Mouse (Mus musculus) gastrocnemius, postnatal 14 days (tissue): ENCODE measurements at regions not wholly inside any gene's neighbourhood (a gene's known extent, or its start where the extent isn't known, plus 50 kb on each side); places are given as distances from the start of the nearest gene placed in this dataset.
"Not testable (repeated sequence)": the region's sequence is repeated elsewhere in the genome, so short reads cannot be mapped to it uniquely, and the experiment has no call there.

Experiments
- DNase-seq: peaks from one replicate; pipeline ENCODE4 v3.0.0; 2021; ENCODE audit warnings: mixed read lengths
- intact Hi-C: fragments of 180-260 bp; cut with DNase I; formaldehyde crosslinking; loops from one replicate; pipeline ENCODE4 v1.15.1; 2025; ENCODE audit warnings: low total_unique reads

DNA sequence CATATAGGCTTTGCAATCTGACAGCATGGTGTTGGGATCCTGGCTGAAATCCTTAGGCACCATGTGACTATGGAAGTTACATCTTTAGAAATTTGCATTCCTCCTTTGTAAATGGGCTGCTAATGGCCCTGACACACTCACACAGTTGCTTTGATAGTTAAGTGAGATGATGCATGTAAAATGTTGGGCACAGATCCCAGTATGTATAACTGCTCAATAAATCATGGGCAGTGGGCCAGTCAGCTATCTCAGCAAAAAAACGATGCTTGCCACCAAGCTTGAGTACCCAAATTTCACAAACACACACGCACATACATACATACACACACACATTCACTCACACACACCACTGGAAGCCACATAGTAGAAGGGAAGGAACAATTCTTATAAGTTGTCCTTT lies 159.5 kb upstream of the Castor2 start:
- DNase-seq: no peak
- intact Hi-C loops: no loop called here

DNA sequence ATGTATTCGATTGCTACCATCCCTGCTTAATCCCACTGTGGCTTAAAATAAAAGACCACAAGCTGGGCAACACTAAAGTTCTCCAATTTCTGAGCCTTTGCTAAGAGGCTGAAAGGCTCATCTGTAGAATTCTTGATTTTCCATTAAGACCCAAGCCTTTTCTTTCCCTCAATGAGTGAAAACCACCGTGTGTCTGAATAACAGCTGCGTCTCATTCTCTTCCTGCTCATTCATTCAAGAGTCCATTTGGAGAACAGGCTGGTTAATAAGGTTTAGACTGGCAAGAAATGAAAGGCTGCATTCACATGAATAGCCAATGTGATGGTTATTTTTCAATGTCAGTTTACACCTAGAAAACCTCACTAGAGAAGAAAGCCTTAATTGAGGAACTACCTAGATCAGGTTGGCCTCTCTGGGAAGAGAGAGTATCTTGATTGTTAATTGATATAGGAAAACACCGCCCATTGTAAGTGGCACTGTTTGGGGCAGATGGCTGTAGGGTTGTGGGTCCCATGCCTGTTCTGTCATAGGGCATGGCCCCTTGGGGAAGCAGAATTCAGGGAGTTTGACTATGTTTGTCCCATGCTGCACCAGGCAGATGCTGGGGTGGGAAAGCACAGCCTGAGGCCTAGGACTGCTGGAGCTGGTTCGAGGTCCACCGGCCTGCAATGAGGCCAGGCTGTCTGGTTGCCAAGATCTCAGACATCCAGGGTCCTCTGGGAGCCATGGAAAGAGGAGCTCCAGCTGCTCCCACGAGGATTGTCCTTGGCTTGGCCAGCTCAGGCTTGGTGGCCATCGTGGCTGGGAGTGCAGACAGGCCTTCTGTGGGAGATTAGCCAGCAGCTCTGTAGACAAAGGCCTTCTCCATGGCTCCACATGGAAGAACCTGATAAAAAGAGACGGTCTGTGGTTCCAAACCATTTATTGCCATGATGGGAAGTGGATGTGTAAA lies 161.3 kb upstream of the Castor2 start:
- intact Hi-C loops: no loop called here
- DNase-seq: no peak

DNA sequence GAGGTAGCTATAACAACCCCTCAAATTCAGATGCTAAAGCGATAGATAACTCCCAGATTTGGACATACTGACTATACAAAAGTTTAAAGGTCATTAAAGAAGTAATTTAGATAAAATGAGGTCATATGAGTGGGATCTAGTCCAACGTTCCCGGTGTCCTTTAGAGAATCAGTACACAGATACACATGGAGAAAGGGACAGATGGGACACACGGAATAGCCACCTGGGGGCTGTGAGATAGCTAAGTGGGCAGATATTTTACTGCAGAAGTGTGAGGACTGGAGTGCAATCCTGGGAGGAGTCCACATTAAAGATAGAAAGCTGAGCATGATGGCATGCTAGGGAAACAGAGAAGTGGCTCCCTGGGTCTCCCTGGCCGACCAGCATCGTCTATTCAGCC lies 164.1 kb upstream of the Castor2 start:
- DNase-seq: no peak
- intact Hi-C loops: no loop called here

DNA sequence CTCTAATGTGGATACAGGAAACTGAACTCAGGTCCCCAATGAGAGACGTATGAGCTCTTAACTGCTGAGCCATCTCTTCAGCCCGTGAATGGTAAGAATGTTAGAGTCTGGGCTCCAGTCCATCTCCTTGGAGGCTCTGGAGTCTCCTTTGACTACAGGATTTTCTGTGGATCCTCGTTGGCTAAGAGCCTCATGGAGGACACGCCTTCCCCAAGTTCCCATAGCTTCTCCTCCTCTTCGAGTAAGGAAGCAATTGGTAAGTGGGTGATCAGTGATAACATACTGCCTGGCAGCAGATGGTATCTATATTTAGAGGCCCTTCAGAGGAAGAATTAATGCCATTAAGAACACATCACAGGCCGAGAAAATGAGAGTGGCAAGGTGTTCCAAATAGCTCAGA lies 164.5 kb upstream of the Castor2 start:
- intact Hi-C loops: no loop called here
- no peak for DNase-seq

DNA sequence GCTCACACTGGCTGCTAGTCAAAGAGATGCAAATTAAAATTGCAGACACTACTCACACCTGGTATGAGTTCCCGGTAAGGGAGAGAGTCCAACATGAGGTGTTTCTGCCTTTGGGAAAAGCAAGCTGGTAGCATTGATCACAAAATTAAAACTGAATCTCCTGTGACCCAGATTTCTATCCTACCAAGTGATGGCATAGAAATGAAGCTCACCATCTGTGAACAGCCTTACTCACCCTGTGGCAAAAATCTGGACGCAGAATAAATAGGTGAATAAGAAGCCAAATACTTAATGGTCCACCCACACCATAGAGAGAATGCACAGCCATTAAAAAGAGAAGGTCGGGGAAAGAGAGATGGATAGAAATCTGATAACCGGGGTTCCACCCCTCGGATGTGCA lies 169.4 kb upstream of the Castor2 start:
- DNase-seq: no peak
- intact Hi-C loops: no loop called here

DNA sequence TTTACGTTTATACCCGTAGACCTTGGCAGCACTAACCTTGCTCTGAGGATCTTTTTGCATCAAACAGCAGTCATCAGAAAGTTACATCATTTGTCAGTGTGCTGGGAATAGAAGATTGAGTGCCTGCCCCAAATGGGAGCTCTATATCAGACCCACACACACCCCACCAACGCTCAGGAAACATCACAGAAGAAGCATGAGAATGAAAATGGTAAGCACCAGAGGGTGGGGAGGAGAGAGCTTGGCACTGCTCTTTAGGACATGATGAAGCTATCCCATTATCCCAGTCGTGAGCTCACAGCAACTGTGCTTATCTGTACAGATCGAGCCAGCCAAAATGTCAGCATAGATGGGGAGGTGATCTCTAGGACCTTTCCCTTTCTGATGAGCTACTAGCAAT lies 172.5 kb upstream of the Castor2 start:
- intact Hi-C loops: no loop called here
- DNase-seq: no peak

DNA sequence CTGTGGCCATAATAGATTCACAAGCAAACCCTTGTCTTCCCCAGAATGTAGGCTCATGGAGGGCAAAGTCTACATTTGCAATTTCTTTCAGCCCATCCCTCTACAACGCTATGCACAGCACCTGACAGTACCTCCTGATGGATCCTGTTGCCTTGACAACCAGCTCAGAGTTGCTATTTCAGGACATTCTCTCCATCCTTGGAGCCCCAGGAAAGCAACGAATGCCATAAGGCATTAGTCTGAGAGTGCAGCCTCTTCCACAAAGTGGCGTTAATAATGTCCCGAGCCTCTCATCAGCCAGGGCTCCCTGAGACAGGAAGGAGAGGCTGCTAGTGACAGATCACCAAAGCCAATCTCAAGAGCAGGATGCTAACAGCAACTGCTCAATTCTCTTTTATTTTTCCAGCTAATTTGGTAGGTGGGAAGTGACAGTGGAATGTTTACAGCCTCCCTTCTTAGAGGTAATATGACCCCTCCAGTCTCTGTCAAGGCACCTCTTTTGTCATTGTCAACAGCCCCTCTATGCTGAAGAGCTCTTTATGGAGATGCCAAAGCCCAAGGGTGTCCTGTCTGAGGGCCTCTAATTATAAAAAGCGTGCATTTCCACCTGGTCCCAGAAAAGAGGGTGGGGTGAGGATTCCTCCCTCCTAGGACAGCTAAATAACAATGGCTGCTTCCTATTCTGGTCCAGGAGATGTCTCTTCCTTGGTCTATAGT lies 174.2 kb upstream of the Castor2 start:
- intact Hi-C loops: no loop called here
- DNase-seq: no peak

DNA sequence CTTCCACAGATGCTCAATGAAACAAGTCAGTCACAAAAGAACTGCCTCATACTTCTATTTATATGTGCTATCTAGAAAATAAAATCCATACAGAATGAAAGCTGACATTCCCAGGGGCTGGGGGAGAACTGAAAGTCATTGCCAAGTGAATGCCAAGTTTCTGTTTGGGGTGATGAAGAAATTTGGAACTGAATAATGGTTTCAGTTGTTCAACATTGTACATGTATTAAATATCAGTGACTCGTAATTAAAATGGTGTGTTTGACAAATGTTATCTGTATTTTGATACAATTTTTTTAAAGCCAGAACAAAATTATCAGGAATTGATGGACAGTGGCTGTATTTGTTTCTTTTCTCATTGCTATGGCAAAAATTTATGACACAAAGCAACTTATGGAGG lies 177.3 kb upstream of the Castor2 start:
- intact Hi-C loops: no loop called here
- no peak for DNase-seq

DNA sequence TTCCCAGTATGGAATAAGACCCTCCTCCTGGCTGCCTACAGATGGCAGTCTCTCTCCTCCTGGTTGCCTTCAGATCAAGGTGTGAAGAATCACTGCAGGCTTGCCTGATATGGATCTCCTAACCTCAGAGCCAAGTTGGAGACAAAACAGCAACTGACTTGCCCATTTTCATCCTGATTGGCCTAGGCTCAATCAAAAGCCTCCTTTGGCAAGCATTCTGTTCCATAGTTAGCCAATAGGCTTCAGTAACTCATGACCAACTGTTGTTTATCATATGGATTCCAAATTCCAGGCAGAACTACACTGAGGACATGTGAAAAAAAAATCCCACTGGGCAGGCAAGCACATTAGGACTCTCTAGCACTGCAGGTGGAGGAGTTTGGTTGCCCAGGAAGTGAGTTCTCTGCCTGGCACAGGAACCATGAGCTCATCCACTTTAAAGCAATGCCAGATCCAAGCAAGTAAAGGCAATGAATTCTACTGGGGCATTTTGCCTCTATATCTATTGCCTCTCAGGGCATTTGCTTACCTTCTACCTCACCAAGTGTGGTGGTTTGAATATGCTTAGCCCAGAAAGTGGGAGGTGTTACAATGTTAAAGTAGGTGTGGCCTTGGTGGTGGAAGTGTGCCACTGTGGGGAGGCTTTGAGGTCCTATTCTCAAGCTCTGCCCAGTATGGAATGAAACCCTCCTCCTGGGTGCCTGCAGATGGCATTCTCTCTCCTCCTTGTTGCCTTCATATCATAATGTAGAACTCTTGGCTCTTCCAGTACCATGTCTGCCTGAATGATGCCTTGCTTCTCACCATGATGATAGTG lies 183.6 kb upstream of the Castor2 start:
- no peak for DNase-seq
- intact Hi-C loops: no loop called here

DNA sequence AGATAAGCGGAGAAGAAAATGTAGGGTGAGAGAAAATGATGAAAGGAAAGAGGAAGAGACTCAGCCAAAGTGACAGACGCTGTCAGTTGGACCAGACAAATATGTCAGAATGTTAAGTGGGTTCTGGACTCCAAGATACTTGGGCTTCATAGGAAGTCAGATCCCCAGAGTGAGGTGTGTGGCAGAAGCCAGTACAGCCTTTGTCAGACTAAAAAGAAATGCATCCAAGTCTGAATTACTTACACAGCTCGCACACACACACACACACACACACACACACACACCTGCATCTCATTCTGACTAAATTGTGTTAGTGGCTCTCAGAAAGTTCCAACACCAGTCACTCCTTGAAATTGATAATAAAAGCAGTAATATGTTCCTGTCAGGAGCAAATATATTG lies 192.1 kb upstream of the Castor2 start:
- intact Hi-C loops: no loop called here

DNA sequence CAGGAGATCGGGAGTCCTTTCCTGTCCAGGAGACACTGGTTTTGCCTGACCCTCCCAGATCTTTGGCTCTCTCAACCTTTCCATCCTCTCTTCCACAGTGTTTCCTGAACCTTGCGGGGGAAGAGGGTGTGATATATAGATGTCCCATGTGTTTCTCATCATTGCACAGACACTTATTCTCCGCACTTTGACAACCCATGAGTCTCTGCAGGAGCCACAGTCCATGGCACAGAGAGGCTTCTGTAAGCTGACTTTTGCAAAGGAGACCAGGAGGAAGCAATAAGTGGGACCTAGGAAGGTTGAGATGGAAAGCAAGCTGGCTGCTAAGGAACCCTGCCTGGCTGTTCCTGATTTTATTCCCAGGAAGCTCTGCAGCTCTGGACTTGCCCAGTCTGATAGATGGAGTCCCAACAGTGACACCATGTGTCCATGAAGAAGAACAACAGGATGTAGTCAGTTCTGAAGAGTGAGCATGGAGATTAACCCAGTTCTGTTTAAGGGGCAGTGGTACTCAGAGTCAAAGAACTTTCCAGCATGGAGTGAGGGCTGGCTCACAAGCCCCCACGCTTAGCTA lies 201.4 kb upstream of the Castor2 start:
- no peak for DNase-seq
- intact Hi-C loops: no loop called here

More for the DNA sequence above, 192.1 kb upstream of the Castor2 start:
- no peak for DNase-seq

DNA sequence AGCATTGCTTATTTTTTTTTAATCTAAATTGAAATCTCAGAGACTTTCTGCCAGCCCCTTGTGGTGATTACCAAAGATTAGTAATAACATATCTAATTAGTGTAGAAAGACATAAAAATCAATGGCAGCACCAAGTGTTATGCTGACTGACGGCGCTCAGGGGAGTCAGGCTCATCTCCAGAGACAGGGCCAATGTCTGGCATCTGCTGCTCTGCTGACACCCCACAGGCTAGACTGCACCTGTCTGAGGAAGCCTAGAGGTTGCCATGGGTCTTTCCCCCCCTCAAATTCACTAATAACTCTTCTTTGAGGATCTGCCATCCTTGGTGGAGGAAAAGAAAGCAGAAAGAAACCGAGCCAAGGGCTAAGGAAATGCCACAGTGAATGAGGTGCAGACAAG lies 208.8 kb upstream of the Castor2 start:
- intact Hi-C loops: no loop called here
- no peak for DNase-seq

DNA sequence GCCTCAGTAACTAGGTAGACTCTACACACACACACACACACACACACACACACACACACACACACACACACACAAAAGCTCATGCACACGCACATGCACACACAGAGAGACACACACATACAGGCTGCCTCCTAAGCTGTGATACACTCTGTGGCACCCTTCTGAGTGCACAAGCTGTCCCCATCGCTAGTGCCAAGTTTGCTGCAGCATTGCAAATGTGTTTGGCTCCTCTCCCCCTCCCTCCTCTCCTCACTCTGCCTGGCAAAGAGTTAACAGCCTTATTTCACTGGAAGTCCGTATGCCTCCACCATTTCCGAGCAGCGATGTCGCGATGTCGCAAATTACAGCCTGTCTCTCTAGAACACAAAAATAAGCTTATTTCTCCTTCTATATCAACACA lies 209.7 kb upstream of the Castor2 start:
- intact Hi-C loops: no loop called here
- no peak for DNase-seq

DNA sequence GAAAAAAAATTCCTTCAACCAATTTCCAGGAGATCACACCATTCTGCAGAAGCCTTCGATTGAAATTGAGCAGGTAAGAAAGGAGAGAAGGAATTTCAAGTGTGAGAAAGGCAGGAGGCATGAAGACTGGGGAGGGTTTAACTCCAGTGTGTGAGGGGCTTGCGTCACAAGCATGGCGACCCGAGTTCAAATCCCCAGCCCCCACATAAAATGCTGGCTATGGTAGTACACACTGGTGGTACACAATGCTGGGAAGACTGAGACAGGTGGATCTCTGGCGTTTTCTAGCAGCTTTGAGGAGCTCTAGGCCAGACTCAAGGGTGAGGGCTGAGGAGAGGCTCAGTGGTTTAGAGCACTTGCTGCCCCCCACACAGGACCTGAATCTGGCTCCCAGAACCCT lies 214.0 kb upstream of the Castor2 start:
- intact Hi-C loops: no loop called here
- no peak for DNase-seq

DNA sequence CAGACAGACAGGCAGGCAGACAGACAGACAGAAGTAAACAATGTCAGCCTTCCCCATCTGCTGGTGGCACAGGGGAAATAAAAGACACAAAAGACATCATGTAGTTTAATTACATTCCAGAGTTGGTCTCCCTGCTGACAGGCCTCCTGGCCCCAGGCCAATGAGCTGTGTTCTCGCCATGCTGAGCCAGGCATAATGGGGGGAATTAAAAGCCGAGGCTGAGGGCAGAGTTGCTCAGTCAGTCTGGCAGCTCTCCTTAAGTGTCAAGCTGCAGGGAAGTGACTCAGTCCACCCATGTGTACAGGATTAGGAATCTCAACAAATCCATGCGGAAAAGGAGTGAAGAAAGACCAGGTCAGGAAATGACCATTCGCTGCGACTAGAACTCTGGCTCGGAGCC lies 214.5 kb upstream of the Castor2 start:
- peak; percentile 65 for DNase-seq
- intact Hi-C loops: no loop called here

DNA sequence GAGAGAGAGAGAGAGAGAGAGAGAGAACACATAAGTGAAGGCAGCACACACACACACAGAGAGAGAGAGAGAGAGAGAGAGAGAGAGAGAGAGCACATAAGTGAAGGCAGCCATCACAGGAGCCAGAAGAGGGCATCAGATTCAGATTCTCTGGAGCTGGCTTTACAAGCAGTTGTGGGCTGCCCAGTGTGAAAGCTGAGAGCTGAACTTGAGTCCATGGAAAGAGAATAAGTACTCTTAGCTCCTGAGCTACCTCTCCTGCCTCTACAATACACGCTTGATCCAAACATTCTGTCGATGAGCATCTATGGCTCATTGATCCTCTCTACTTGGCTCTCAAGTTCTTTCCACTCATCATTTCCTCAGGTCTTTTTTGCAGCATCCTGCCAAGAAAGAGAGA lies 214.9 kb upstream of the Castor2 start:
- intact Hi-C loops: no loop called here
- DNase-seq: no peak

DNA sequence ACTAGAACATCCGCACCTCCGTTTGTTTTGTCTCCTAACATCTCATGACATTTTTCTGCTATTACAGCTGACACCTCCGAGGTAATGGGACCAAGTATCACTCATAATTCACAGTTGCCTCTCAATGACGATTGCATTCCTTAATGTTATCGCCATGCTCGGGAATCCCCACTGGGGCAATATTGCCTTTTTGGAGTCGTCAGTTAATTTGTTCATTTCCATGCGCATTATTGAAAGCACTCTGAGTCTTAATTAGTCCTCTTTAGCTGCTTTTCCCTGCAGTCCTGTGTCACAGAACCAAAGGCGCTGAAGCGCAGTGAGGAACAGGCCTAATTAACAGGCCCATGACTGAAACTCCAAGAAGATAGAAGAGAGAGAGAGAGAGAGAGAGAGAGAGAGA lies 255.0 kb upstream of the Castor2 start:
- no peak for DNase-seq
- intact Hi-C loops: no loop called here

DNA sequence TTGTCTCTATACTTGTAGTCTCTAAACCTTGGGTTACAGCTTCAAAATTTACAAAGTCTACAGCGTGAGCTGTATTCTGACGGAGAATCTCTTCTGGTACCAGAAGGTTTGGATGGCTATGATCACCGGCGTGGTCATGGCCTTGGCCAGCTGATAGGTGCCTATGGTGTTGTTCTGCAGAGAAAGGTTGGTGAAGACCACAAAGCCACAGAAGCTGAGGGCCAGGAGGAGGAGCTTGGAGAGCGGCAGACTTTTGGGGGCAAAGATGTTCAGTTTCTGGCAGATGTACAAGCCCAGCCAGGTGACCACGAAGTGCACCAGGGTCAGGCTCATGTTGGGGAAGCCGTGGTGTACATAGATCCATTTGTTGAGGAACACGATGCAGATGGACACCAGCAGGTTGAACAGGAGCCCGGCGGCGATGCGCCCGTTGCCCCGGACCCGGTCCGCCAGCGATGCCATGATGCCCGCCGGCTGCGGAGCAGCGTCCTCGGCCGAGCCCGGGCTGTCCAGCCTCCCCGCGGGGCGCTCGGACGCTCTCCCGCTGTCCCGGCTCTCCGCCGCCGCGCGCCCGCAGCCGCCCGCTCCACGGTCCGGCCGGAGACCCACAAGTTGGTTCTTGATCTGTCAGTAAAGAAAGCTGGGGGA lies 257.3 kb upstream of the Castor2 start:
- DNase-seq, intact Hi-C loops: not testable (repeated sequence)

DNA sequence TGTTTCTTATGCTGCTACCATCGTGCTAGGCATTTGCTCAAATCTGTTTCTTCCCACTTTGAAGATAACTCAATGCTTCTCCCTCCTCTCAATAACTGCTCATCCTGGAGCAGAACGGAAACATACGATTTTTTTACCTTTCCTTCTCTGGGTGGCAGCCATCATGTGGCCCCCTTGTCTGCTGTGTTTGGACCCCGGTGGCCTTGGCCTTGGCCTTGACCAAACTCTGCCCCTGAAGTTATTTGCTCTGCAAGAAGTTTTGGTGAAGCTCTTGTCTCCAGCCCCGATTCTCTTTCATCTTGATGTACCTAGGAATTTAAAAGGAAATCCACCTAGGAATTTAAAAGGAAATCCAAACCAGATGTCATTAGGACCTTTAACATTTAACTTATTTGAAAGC lies 261.2 kb upstream of the Castor2 start:
- DNase-seq: no peak
- intact Hi-C loops: no loop called here
